Mouse (Mus musculus) lung, adult 2 months (tissue): ENCODE results near the gene Dlx6.

Source experiments
- CTCF ChIP-seq: fragments of 200-500 bp; IDR thresholded peaks from 2 replicates; pipeline ENCODE4 v1.5.1; 2011; ENCODE audit warnings: mild to moderate bottlenecking, low read length, control low read depth; ENCODE audit not compliant: insufficient read depth
- POLR2A ChIP-seq: fragments of 200-500 bp; IDR thresholded peaks from 2 replicates; pipeline ENCODE4 v1.6.1; 2011; ENCODE audit warnings: low read depth, mild to moderate bottlenecking, control low read depth, low read length, borderline replicate concordance; ENCODE audit errors: extremely low read depth

DNA sequence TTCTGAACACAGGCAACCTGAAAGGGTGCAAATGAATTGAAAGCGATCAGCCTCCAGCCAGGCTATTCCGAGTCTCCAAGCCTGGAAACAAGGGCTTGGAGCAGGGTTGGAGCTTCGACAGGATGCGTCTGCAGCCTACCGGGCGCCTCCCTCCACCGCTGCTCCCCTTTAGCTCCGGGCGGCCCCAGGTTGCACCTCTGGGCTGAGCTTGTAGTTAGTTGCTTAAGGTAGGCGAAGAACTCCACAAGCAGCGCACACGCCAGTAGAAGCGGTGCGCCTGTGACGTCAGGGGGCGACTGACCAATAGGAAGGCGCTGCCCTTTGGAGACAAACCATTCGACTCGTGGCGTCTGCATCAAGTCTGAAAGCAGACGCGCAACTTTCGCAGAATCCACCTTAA, 523 bp upstream of the Dlx6 start:
- TF ChIP-seq CTCF (no peak), POLR2A (no peak)
